Mouse (Mus musculus): Measurements from ENCODE around the gene Capn5.

The Capn5 gene

DNA sequence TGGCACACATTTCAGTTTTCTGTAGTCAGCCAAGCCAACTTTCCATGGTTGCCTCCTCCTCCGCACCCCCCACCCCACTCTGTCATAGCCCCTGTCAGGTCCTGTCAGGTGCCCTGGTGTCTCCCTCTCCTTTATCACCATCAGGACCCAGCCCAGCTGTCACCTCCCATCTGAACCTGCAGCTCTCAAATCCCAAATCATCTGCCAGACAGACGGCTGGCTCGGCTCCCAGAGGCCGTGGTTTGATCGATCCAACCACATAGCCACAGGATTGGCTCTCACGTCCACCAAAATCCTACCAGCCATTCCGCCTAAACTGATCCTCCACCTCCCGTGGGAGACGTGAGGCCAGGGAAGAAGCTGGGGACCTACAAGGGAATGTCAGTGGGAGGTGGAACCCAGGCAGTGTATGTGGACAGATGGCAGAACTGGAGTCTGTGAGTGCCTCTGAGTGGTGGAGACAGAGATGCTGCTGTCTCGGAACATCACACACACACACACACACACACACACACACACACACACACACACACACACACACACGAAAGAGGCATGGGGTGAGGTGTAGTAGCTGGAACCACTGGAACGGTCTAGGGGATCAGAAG, 32.1 kb downstream of the Capn5 start:
- DNase-seq: no peak

DNA sequence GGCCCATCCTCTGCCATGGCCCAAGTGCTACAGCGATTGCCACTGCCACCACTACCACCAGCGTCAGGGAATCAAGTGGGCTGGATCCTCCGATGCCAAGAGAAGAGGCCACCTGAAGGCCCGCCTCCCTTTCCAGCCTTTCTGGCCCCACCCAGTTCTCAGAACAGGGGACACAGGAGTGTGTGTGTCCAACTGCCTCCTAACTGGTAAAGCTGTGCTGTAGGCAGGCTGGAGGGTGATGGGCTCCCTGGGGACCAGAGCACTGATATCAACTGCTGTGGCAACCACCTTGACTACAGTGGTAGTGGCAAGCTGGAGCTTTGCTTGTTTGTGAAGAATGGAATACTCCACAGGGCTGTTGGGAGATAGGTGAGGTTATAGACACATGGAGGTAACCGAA, 32.7 kb downstream of the Capn5 start, which contains the start of gene Omp:
Omp (minus strand) TSS at position 101 of the 400 bp plus-strand sequence.
- DNase-seq: no peak

DNA sequence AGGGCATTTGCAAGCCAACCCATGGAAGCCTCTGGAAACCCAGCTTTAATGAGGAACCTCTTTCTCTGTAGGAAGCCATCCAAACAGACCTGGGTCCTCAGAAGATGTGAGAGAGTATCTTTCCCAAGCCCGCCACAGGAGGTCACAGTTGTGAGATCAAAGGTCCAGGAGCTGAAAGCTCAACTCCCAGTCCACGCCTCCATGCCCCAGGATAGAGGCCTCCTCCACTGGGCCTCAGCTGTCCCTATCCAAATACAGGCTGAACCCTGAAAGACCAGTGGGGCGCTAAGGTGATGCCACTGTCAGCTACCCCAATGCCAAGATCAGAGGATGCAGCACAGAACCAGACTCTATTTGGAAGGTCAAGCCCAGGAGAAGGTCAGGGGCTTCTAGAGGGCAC, 35.4 kb downstream of the Capn5 start:
- no peak for DNase-seq

DNA sequence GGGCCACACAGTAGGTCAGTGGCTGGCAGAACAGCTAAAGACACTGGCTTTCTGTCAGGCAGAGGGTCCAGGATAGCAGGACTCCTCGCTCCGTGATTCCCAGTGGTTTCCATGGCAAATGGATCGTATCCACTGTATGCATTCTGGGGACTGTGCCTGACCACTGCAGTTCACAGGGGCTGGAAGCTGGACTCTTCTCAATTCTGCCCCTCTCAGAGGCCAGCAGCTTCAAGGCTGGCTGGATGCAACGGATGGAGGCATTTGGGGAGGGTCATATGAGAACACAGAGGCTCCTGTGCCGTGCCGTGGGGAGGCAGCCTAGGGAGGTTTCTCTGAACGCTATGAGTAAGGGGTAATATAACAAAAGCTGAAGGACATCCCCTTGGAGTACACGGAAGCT, 35.8 kb downstream of the Capn5 start:
- no peak for DNase-seq

DNA sequence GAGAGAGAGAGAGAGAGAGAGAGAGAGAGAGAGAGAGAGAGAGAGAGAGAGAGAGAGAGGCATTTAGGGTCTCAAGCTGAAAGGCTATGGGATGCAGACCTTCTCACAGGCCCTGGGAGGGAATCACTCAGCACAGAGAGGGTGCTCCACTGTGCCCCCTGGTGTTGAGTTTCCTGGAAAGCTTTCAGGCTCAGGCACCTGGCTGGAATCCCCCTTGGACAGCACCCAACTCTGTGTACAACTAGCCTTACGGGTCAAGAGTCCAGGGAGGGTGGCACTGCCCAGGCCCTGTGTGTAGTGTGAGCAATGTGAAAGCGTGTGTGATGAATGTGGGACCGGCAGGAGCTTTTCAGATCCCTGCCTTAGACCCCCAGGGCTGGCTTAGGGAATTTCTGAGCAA, 36.9 kb downstream of the Capn5 start:
- DNase-seq: no peak

DNA sequence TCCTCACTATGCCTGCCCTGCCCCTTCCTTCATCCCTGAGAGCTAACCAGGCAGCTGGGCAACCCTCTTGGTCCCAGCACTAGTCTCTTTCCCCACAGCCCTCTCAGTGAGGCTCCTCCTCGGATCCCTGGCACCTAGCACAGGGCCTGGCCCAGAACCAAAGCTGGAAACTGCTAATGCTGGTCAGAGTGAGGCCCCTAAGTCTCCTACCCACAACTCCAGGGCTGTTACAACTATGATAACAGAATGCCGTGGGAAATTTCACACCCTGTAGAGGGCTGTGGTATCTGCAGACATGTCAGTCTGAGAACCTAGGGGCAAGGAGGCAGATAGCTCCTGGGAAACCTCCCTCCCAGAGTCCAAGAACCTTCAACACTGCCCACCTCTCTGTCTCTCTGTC, 37.5 kb downstream of the Capn5 start:
- no peak for DNase-seq

DNA sequence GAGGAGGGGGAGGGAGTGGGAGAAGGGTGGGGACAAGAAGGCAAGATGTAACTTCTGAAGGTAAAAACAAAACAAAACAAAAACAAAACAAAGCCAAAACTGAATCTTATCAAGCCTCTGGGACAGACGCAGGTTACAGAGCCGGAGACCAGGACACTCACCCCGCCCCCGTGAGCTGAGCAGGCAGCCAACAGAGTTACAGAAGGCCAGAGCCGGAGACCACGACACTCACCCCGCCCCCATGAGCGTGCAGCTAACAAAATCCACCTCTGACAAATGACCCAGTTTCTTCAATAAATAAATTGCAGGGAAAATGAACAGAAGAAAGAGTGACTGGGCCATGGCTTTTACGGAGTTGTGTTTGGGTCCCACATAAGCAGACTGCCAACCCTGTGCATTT, 38.9 kb downstream of the Capn5 start:
- DNase-seq: no peak

DNA sequence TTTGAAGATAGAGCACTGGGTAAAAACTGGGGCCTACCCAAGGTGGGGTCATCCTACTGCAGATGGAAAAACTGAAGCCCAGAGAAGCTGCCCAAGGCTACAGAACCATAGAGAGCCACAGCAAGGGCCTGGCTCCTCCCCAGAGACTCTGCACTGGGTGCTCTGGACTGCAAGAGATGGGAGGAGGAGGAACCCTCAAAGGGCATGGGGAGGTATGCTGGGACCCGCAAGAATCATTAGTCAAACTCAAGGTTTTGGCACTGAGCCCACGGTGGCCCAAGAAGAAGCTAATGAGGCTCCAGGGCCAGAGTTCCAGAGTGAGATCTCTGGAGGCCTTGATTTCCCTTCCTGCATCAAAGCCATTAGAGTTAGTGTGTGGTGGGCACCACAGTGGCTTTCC, 40.1 kb downstream of the Capn5 start:
- DNase-seq: no peak

DNA sequence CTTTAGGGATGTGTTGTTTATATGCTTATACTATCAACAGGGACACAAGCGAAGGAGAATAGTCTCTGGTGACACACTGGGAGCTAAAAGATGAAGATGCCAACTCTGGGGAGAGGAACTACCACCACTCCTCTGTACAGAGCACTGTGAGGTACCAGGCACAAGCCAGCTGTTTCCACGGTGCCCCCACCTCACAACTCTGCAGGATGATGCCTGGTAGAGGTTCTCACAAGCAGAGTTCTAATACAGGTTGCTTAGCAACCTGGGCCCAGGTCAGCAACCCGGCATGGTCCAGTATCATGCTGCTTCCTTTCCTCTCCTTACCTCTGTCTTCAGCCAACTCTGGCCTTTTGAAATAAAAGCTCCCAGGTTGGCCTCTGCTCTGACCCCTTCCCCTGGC, 40.5 kb downstream of the Capn5 start:
- no peak for DNase-seq

DNA sequence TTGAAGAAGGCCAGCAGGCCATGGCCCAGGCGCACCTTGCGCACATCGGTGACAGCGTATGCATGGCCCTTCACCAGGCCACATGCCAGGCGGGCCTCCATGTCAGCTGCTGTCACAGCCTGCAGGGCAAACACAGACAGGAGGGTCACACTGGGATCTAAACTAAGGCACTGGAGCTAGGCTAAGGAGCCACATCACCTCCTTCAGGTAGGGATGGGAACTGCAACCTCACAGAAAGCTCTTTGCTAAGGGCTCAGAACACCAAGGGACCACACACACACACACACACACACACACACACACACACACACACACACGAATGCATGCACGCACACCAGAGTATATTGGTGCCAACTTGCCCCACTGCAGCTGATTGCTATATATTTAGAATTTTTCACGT, 46.3 kb downstream of the Capn5 start:
- no peak for DNase-seq

DNA sequence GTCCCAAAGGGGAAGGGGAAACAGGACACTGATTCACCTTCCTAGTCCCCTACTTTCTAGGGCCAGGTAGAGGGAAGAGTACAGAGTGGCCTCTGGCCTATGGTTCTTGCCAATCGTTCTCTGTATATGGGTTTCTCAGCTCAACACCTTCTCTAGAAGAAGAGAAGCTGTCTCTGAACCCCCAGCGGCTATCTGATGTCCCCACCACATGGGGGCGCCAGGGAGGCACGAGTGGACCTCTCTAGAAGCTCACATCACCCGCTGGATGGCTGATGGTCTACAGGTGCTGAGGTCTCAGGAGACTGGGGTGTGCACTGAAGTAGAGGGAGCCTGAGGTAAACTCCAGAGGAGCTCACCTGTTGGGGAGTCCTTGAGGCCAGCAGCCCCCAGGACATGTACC, 52.6 kb downstream of the Capn5 start:
- no peak for DNase-seq

DNA sequence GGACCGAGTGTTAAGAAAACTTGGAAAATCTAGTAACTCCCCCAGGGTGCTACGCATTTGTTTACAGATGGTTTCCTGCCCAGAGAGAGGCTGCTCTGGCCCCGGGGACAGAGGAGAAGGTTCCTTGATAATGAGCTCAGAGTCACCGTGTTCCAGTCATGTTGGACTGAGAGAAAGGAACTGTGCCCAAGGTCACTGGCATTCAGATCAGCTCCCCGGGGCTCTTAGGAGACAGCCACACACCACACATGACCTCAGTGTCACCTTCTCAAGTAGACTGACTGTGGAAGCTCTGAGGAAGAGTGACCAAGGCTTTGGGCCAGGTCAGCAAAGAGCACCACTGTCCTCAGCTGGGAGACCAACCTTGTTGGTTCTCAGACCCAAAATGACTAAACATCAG, 53.4 kb downstream of the Capn5 start:
- DNase-seq: no peak

DNA sequence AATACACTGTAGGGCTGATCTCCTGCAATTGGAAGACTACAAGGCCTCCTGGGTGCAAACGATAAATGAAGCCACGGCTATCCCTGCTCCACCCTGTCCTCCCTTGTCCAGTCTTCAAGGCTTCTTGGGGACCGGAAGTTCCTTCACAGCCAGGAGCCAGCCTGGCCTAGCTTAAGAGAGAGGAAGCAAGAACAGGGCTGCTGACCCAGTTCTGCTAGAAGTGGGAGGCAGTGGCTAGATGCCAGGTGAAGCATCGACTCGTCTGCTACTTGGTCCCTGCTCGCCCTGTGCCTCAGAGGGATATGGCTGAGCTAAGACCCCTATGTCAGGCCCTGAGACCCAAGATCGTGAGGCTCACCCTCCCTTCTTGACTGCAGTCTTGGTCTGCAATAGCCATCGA, 56.4 kb downstream of the Capn5 start:
- no peak for DNase-seq

DNA sequence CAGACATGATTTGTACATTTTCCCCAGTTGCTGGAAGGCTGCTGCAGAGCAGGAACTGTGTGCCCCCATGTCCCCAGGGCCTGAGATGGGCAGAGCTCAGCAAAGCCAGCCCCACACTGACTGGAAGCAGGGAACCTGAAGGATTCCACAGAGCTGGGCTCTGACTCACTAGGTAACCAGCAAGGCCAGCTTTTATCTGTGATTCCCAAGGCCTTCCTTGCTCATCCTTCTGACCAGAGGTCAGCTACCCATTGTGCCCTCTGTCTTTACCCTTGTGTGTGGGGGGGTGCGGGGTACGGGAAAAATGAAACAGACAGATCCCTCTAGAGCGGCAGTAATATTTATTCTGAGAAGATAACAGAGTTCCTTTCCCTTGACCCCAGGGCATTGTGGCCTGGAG, 56.8 kb downstream of the Capn5 start:
- no peak for DNase-seq

DNA sequence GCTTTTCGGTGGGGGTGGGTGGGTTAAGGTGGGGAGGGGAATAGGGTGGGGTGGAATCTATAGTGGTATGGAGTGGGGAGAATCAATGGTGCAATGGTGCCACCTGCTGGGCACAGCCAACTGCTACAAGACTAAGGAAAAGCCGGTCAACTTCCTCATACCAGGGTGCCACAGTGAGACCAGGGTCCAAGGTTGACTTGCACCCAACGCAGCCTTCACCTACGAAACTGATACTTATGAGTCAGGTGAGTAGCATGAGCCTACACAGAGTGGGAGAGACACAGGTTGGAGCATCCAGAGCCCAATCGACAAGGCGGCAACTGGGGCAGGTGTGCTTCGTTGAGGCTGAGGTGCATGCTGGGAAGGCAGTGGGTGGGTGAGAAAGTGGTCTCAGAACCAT, 57.7 kb downstream of the Capn5 start:
- peak; percentile 80 for DNase-seq

DNA sequence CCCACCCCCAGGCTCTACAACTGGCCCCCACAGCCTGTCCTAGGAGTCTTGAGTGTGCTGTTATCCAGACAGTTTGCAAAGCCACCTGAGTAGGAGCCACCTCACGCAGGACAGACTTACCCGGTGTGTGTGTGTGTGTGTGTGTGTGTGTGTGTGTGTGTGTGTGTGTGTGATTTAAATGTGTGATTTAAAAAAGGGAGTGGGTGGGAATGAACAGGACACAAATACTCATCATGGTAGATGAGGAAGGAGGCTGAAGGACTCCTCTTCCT, 58.2 kb downstream of the Capn5 start:
- no peak for DNase-seq

DNA sequence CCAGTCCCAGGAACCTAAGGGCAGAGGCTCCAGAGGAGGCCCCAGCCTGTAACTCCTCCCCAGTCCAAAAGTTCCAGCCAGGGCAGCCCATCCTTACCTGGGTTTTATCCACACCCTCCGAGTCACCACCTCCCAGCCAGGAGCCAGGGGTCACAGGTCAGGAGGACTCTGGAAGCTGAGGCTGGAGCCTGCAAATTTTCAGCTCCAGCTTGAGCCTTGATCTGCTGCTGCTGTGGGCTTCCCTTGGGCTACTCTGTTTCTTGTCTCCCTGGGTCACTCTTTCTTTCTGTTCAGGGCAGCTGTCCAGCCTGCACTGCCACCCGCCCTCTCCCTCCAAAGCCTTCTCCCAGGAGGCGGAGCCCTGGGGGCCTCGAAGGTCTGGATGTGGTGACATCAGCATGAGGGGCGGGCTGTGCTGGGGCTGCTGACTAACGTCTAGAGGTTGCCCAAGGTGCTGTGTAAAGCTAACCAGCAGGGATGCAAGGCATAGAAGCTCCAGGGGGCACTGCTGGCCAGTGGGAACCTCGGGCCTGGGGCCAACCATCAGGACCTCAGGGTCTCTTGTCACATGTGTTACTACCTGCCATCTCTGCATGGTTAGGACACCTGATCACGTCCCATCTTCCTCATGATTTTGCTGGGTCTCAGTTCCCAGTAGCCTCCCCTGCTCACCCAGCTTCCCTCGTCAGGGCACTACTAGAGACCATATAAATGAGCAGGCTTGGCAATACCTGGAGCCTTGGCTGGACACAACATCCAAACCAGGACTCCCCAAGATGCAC, 58.7 kb downstream of the Capn5 start, which contains the start of gene Myo7a:
Myo7a (minus strand) TSS at position 346 of the 782 bp plus-strand sequence.
- DNase-seq: no peak

DNA sequence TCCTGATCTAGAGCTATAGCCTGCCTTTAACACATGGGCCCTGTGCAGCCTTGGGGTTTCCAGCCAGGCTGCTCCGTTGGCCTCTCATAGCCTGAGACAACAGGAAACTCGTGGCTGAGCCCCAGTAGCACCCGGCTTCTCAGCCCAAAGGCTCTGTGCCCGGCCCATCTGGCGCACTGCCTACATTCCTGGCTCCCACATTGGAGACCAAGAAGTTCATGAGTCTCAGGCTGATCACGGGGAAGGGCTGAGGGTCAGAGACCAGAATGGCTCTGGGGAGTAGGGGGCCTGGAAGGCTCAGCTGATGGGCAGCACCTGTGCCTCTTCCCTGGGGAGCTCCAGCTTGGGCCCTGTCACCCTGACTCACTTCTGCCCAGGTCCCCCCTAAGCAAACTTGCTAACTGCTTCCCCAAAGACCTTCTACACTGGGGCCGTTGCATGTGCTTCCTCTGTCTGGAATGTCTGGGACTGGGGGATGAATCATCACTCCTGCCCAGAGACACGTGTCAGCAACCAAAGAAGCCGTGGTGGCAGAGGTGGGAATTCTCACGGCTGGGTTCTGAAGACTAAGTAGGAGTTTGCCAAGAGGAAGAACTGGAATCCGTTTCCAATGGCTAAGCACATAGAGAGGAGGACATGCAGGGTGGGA, 60.9 kb downstream of the Capn5 start:
- DNase-seq: no peak

DNA sequence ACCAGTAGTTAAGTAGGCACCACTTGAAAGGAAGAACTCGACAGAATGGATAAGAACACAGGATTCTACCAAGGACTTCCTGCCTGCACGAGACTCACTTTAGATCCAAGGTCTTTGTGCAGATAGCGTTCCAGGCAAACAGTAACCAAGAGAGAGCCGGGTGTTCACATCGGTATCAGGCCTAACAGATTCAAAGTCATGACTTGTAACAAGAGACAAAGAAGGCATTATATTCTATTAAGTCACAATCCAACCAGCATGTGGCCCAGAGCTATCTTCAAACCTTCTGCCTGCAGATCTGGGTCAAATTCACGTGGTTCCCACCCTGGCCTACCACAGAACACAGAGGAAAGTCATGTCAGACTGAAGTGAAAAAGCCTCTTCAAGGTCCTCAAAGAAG, 63.4 kb downstream of the Capn5 start:
- no peak for DNase-seq

DNA sequence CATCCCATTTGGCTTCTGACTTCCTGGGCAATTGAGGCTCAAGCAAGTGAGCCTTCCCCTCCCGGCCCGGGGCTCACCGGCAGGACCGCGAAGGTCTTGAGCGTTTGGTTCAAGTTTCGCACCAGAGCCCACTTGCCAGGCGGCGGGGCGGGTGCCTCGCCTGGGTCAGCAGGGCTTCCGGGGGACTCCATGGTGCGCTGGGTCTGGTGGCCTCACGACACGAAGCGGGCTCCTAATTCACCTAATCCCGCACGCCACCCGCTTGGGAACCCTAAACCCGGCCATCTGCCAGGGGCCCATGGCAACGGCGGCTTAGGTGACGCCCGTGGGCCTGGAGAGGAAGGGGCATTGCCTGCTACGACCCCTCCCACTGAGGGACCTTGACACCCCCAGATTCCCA, 66.8 kb downstream of the Capn5 start:
- DNase-seq: peak; percentile 36

DNA sequence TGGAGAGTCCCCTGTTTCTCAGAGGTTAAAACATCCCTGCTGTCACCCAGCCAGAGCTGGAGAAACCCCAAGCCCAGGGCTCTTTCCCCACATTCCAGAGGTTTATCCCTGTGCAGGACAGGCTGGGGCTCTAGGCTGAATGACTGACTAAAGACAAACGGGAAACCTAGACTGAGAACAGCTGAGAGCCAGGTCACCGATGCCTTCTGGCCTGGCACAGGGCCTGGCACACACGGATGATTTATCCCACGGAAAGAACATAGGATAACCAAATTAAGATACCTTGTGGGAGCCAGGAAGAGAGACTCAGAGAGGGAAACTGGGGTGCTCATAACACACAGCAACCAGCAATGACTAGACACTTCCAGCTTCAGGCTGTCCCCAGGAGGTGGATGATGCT, 68.3 kb downstream of the Capn5 start:
- DNase-seq: peak; percentile 55

DNA sequence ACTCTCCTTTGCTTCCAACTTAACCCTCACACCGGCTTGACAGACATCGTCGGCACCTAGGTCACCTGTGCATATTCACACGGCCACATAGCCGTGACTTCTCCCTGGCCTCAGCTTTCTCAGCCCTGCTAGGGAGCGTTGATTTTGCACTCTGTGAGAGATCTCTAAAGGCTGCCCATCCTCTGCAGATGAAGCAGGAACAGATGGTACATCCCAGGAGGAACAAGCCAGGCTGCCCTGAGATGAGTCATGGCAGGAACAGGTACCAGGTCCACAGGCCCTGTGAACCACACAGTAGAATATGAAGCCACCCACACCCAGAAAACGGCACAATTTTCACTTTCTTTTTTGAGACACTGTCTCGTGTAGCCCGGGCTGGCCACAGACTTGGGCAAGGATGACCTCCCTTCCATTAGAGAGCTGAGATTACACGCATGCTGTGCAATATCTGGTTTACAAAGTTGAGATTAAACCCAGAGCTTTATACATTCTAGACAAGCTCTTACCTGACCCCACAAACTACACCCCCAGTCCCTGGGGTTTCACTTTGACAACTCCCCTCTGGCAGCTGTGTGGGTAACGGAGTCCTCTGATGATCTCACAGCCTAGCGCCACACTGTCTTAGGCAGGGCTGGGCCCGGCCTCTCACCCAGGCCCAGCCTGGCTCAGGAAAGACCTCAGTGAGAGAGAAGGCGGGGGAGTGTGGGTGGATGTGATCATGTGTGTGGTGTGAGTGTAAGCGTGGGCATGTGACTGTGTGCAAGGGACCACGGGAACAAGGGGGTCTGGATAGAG, 69.2 kb downstream of the Capn5 start:
- peak; percentile 72 for DNase-seq

DNA sequence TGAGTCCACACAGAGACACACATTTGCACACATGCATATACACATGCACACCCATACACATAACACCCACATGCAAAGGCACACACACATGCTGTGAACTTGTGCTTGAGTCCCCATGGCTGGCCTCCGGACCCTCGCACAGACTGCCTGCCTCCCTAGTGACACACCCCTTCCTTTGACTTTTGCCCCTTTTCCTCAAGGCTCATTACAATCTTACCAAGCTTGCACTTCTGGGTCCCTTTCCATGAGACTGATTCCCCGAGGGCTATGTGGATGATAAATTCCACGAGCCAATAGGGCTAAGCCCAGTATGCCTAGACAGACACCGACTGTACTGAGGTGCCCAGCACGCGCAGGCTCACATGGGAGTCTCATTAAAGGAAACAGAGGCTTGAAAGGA, 71.8 kb downstream of the Capn5 start:
- no peak for DNase-seq
